ENCODE assay signal across 21 mouse cellular contexts in the genomic region with DNA sequence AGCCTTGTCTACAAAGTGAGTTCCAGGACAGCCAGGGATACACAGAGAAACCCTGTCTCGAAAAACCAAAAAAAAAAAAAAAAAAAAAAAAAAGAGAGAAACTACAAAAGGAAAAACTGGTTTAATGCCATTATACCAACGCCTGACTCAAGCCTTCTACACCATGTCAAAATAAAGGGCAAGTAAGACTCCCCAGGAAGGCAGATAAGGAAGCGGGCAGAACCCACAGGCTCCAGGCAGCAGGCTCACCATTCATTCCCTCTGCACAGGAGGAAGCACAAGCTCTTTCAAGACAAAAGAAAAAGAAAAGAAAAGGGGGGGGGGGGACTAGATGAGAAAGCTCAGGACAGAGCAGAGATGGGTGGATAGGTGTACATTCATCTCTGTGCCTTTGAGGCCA. TPM values are rescaled to one million over a fixed set of nuclear protein-coding genes. Genes with fewer than 3 reads are reported as not detected.
A peak's percentile ranks its signal among the peaks of the same experiment; 100 is the strongest.
DNase-seq lines count a peak whose midpoint lies in the region; ATAC-seq and TF ChIP-seq lines count a peak whose summit lies in the region.
"Had no signal": no experiment of that assay in that cellular context is flagged by ENCODE, and none has a peak within 500 bp of the region (broad histone marks: within the 10 kb centered on the region; RNA-seq: fewer than 3 reads in every experiment).

No protein-coding gene starts in this region.

- H3K27ac ChIP-seq in liver, embryonic 12.5 days: peak overlapping the region; percentile 91
- no peak overlapping the region for H3K27ac ChIP-seq in thymus, adult 2 months (ENCODE audit: control insufficient read depth, insufficient read depth, low read length)
- no peak overlapping the region for H3K27ac ChIP-seq in kidney, embryonic 16.5 days (ENCODE audit: low read length)
- H3K27ac ChIP-seq: forebrain, embryonic 12.5 days; hindbrain, embryonic 10.5 days; kidney, postnatal 0 days; layer of hippocampus, adult 2 months; neural tube, embryonic 12.5 days had no signal

- TF ChIP-seq POLR2A in thymus, adult 2 months (IDR thresholded peaks at IDR 0.05; ENCODE audit: control insufficient read depth, extremely low read depth, insufficient read depth, low read length, poor library complexity): no peak

- WGBS in liver, embryonic 12.5 days (ENCODE audit: insufficient replicate concordance): 15% methylated on average over 3 of the region's 3 CpGs
- WGBS in thymus, adult 2 months: 12% methylated on average over 3 of the region's 3 CpGs
- 84% methylated on average over 3 of the region's 3 CpGs for WGBS in kidney, embryonic 16.5 days

- peaks cover 46% of the 10 kb centered on the region for H3K36me3 ChIP-seq in liver, embryonic 12.5 days
- no peaks in the 10 kb centered on the region; the same call in 1 of the 2 replicates for H3K36me3 ChIP-seq in thymus, adult 2 months (ENCODE audit: control insufficient read depth, insufficient read depth, low read length)
- peaks cover 29% of the 10 kb centered on the region for H3K36me3 ChIP-seq in kidney, embryonic 16.5 days (ENCODE audit: insufficient read depth, low read length)

- TF ChIP-seq CTCF in thymus, adult 2 months (IDR thresholded peaks at IDR 0.05; ENCODE audit: borderline replicate concordance, control insufficient read depth, extremely low read depth, insufficient read depth, low read length, poor library complexity): no peak

- peaks cover 65% of the 10 kb centered on the region for H3K4me1 ChIP-seq in liver, embryonic 12.5 days
- peaks cover 15% of the 10 kb centered on the region for H3K4me1 ChIP-seq in thymus, adult 2 months (replicated peaks; ENCODE audit: control insufficient read depth, insufficient read depth, low read length)
- H3K4me1 ChIP-seq in kidney, embryonic 16.5 days (ENCODE audit: insufficient read depth, low read length): no peaks in the 10 kb centered on the region
- H3K4me1 ChIP-seq: forebrain, embryonic 12.5 days; hindbrain, embryonic 10.5 days; neural tube, embryonic 12.5 days had no signal

- ATAC-seq in erythroblast, adult 5-6 weeks (replicated peaks; ENCODE audit: low FRiP score, poor library complexity, severe bottlenecking): peak; percentile 40; the same call in 1 of the 2 replicates
- no peak for ATAC-seq in liver, embryonic 12.5 days
- 0 out of 2 replicates have a peak, but pooled peaks have one; percentile 40 for ATAC-seq in megakaryocyte, adult 5-6 weeks (ENCODE audit: poor library complexity, severe bottlenecking)
- ATAC-seq in kidney, embryonic 16.5 days (ENCODE audit: low FRiP score, low TSS enrichment): no peak

- peak overlapping the region; percentile 17; the same call in 1 of the 2 replicates for H3K4me2 ChIP-seq in liver, embryonic 12.5 days
- no peak overlapping the region for H3K4me2 ChIP-seq in kidney, embryonic 16.5 days (replicated peaks; ENCODE audit: low read depth, low read length)
- H3K4me2 ChIP-seq: forebrain, embryonic 12.5 days; neural tube, embryonic 12.5 days had no signal

- DNase-seq in CD4-positive helper T cell, adult 2 months (ENCODE audit: low read depth, low spot score): peak; percentile 29
- DNase-seq in lung, adult 18-20 months: no peak
- no peak for DNase-seq in right cerebral cortex, adult 18-20 months
- DNase-seq in thymus, adult 2 months: no peak
- DNase-seq: adrenal gland, postnatal 14 days; cerebellum, adult 11-12 months; cerebellum, postnatal 25 days; gastrocnemius, postnatal 25 days; kidney, adult 11 months; lung, postnatal 10 days; thymus, postnatal 4 days had no signal

- no peak overlapping the region for H3K4me3 ChIP-seq in liver, embryonic 12.5 days
- no peak overlapping the region for H3K4me3 ChIP-seq in thymus, adult 2 months (ENCODE audit: control insufficient read depth, insufficient read depth, low read length)
- no peak overlapping the region for H3K4me3 ChIP-seq in kidney, embryonic 16.5 days (ENCODE audit: low read length)
- H3K4me3 ChIP-seq: forebrain, embryonic 12.5 days; hindbrain, embryonic 10.5 days; layer of hippocampus, adult 2 months; neural tube, embryonic 12.5 days had no signal

- H3K9ac ChIP-seq in liver, embryonic 12.5 days: peak overlapping the region; percentile 37; the same call in 1 of the 2 replicates
- H3K9ac ChIP-seq in kidney, embryonic 16.5 days (replicated peaks; ENCODE audit: low read length): no peak overlapping the region
- H3K9ac ChIP-seq: forebrain, embryonic 12.5 days; neural tube, embryonic 12.5 days had no signal

- no peaks in the 10 kb centered on the region for H3K9me3 ChIP-seq in liver, embryonic 12.5 days (replicated peaks)
- H3K9me3 ChIP-seq in kidney, embryonic 16.5 days (ENCODE audit: low read length): no peaks in the 10 kb centered on the region
- H3K9me3 ChIP-seq: forebrain, embryonic 12.5 days; hindbrain, embryonic 10.5 days; neural tube, embryonic 12.5 days had no signal

- no peaks in the 10 kb centered on the region for H3K27me3 ChIP-seq in liver, embryonic 12.5 days (replicated peaks)
- no peaks in the 10 kb centered on the region for H3K27me3 ChIP-seq in thymus, adult 2 months (ENCODE audit: control insufficient read depth, insufficient read depth, low read length)
- no peaks in the 10 kb centered on the region for H3K27me3 ChIP-seq in kidney, embryonic 16.5 days (ENCODE audit: insufficient read depth, low read length)
- H3K27me3 ChIP-seq: forebrain, embryonic 12.5 days; neural tube, embryonic 12.5 days had no signal

RNA-seq across cellular contexts. Expression of a gene that starts 40.7 kb away (rescaled TPM):
- total RNA-seq in erythroblast, adult 5-6 weeks (2015; ENCODE audit: low replicate concordance): 63.8 and 80.7 TPM in 2 replicates
- total RNA-seq in erythroblast, adult 5-6 weeks (2017; ENCODE audit: low replicate concordance): 193 and 216 TPM in 2 replicates
- polyA plus RNA-seq in liver, embryonic 12.5 days (2016; fragmentation: Nextera tagmentation; extraction: Ambion mirVana): 17.1 and 19.5 TPM in 2 replicates
- total RNA-seq in megakaryocyte, adult 5-6 weeks (2015): 40.4 and 43.6 TPM in 2 replicates
- total RNA-seq in megakaryocyte, adult 5-6 weeks (2017): 60.4 and 72.7 TPM in 2 replicates
- polyA plus RNA-seq in thymus, adult 2 months (2012; rRNA removed): 97.5 and 104 TPM in 2 replicates
- polyA plus RNA-seq in kidney, embryonic 16.5 days (2015; fragmentation: Nextera tagmentation; extraction: Ambion mirVana): 18.8 and 19.4 TPM in 2 replicates

RNA-seq across cellular contexts. Expression of a gene that starts 51.0 kb away (rescaled TPM):
- not detected in 2 replicates for total RNA-seq in erythroblast, adult 5-6 weeks (2015; ENCODE audit: low replicate concordance)
- total RNA-seq in erythroblast, adult 5-6 weeks (2017; ENCODE audit: low replicate concordance): not detected in 2 replicates
- polyA plus RNA-seq in liver, embryonic 12.5 days (2016; fragmentation: Nextera tagmentation; extraction: Ambion mirVana): not detected in 2 replicates
- not detected in 2 replicates for total RNA-seq in megakaryocyte, adult 5-6 weeks (2015)
- not detected in 2 replicates for total RNA-seq in megakaryocyte, adult 5-6 weeks (2017)
- 0.58 and 0.99 TPM in 2 replicates for polyA plus RNA-seq in thymus, adult 2 months (2012; rRNA removed)
- 0.18 and 0.31 TPM in 2 replicates for polyA plus RNA-seq in kidney, embryonic 16.5 days (2015; fragmentation: Nextera tagmentation; extraction: Ambion mirVana)
- total RNA-seq: adrenal gland, postnatal 14 days; heart, adult 8-10 months had no signal

RNA-seq across cellular contexts. Expression of a gene that starts 58.2 kb away (rescaled TPM):
- total RNA-seq in erythroblast, adult 5-6 weeks (2015; ENCODE audit: low replicate concordance): 20.6 and 60.0 TPM in 2 replicates
- total RNA-seq in erythroblast, adult 5-6 weeks (2017; ENCODE audit: low replicate concordance): 43.8 and 51.5 TPM in 2 replicates
- polyA plus RNA-seq in liver, embryonic 12.5 days (2016; fragmentation: Nextera tagmentation; extraction: Ambion mirVana): 200 and 212 TPM in 2 replicates
- 109 and 136 TPM in 2 replicates for total RNA-seq in megakaryocyte, adult 5-6 weeks (2015)
- total RNA-seq in megakaryocyte, adult 5-6 weeks (2017): 97.1 and 98.6 TPM in 2 replicates
- 192 and 207 TPM in 2 replicates for polyA plus RNA-seq in thymus, adult 2 months (2012; rRNA removed)
- 286 and 293 TPM in 2 replicates for polyA plus RNA-seq in kidney, embryonic 16.5 days (2015; fragmentation: Nextera tagmentation; extraction: Ambion mirVana)

Comparison
In these comparisons a context has a peak if more than half of its experiments do, and no peak if none do; other contexts are left out.
1. ATAC-seq: peak in erythroblast, adult 5-6 weeks (single experiment) and megakaryocyte, adult 5-6 weeks (single experiment); none in liver, embryonic 12.5 days (single experiment) and kidney, embryonic 16.5 days (single experiment).